Mouse (Mus musculus): ENCODE data around the gene Tmem143. TPM values are rescaled to one million over a fixed set of nuclear protein-coding genes. Genes with fewer than 3 reads are reported as not detected.

Gene Tmem143
- 15.1 and 18.9 TPM in 2 replicates for polyA plus RNA-seq (2012; ENCODE audit: insufficient read depth, insufficient read length, missing spikeins)

DNA sequence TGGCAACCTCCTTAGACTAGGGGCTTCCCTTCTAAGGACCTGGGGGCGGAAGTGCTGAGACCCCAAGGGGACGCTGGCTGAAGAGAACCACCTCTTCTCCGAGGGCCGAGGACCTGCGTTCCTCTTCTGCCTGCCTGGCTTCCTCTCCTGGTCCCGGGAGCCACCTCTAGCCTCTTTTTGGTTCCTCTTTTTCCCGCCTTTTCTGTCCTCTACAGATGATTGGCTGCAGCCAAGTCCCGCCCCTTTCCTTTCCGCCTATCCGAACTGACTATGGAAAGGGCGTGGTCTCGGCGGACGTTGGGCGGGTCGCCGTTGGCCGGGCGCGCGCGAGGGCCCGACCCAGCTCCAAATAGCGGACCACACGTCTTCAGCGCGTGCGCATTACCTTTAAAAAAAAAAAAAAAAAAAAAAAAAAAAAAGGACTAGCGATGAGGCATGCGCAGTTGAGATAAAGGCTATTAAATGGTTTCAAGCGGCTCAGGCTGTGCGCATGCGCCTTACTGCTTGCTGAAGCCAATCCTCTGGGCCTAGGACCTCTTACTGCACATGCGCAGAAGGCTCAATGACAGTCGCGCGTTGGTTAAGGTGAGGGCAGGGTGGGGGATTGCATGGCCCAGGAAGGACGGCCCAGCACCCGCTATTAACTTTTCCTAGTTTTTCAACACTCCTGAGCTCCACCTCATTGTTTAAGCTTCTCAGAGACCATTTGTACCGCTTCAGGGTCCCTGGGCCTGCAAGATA, at the start of gene Tmem143, which contains the start of gene Syngr4:
Gene Tmem143, plus strand, starts transcription at position 425 of the 741 bp plus-strand sequence.
Gene Syngr4, minus strand, starts transcription at position 198 of the 741 bp plus-strand sequence.
- peak within 1 kb of the TSS; percentile 63 for H3K4me3 ChIP-seq (ENCODE audit: insufficient read depth, low read length)
- TF ChIP-seq POLR2A (IDR thresholded peaks at IDR 0.05; ENCODE audit: borderline replicate concordance, low read depth, low read length) (peak; percentile 82; the same call in 1 of the 2 replicates), CTCF (IDR thresholded peaks at IDR 0.05; ENCODE audit: low read depth, low read length) (no peak)
- peak within 1 kb of the TSS; percentile 78 for H3K27ac ChIP-seq (ENCODE audit: insufficient read depth, low read depth, low read length)
- peaks cover 7% of the 10 kb centered on the region; the same call in 1 of the 2 replicates for H3K4me1 ChIP-seq (ENCODE audit: control insufficient read depth, insufficient read depth, low read length)

- H3K27ac ChIP-seq (ENCODE audit: insufficient read depth, low read depth, low read length): no peak overlapping the region
- no peaks in the 10 kb centered on the region for H3K4me1 ChIP-seq (ENCODE audit: control insufficient read depth, insufficient read depth, low read length)
- no peak overlapping the region for H3K4me3 ChIP-seq (ENCODE audit: insufficient read depth, low read length)
- TF ChIP-seq CTCF (IDR thresholded peaks at IDR 0.05; ENCODE audit: low read depth, low read length): no peak
- TF ChIP-seq POLR2A (IDR thresholded peaks at IDR 0.05; ENCODE audit: borderline replicate concordance, low read depth, low read length): no peak
These were observed 48.2 kb upstream of the Tmem143 start for GRCm38 (mm10) chr7:45848447-45849027.

- TF ChIP-seq POLR2A (IDR thresholded peaks at IDR 0.05; ENCODE audit: borderline replicate concordance, low read depth, low read length) (no peak), CTCF (IDR thresholded peaks at IDR 0.05; ENCODE audit: low read depth, low read length) (no peak)
- H3K27ac ChIP-seq (ENCODE audit: insufficient read depth, low read depth, low read length): no peak overlapping the region
- H3K4me3 ChIP-seq (ENCODE audit: insufficient read depth, low read length): no peak overlapping the region
- H3K4me1 ChIP-seq (ENCODE audit: control insufficient read depth, insufficient read depth, low read length): no peaks in the 10 kb centered on the region
These were observed 46.1 kb upstream of the Tmem143 start for GRCm38 (mm10) chr7:45850661-45851060.

DNA sequence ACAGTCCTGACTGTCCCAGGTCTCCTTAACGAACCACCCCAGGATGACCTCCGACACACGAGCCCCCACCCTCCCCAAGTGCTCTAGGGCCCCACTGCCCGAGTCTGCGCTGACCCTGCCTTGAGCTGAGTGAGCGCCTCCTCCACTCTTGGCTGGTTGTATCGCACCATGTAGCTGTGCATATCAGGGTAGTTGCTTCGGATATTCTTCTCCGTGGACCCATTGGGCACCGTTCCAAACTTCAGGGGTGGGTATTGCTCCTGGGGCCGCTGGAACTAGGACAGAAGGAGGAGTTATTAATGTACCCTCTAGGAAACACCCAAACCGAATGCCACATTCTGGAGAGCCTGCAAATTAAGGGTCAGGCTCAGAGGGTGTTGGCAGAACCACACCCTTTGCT, 43.7 kb upstream of the Tmem143 start:
- Histone ChIP-seq H3K4me3 (ENCODE audit: insufficient read depth, low read length) (no peak overlapping the region), H3K4me1 (ENCODE audit: control insufficient read depth, insufficient read depth, low read length) (no peaks in the 10 kb centered on the region), H3K27ac (ENCODE audit: insufficient read depth, low read depth, low read length) (no peak overlapping the region)
- TF ChIP-seq CTCF (IDR thresholded peaks at IDR 0.05; ENCODE audit: low read depth, low read length) (no peak), POLR2A (IDR thresholded peaks at IDR 0.05; ENCODE audit: borderline replicate concordance, low read depth, low read length) (no peak)

DNA sequence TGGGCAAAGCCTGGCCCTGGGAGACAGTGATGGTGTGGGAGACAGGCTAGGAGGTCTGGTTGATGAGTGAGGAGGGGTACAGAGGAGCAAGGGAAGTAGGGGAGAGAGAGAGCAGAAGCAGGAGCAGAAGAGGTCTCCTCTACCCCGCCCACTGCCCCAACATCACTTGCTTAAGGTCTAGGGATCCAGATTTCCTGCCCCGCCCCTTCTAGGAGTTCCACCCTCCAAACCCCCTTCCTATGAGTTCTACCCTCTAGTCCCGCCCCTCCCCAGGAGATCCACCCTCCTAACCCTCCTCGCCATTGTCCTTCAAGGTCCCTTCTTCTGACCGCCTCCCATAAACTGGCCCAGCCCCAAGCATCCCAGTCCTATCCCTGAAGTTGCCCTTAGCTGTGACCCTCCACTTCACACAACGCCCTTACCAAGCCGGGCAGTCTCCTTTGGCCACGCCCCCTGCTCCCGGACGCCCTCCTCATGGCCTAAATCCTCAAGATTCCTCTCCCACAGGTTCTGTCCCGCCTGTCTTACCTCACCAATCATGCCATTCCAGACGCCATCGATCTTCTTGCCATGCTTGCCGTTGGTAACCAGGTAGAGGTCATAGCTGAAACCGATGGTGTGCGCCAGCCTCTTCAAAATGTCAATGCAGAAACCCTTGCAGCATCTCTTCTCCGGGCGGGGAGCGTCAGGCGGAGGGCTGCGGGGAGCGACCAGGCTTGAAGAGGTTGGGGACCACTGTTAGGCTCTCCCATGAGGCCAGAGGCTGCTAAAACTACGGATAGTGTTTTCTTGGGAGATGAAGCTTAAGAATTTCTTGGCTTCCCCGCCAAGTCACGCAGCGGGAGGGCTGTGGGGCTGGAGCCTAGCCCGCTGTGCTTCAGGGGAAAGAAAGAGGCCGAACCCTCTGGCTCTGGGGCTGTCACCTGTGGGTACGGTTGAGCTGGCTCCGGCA, 39.5 kb upstream of the Tmem143 start:
- Histone ChIP-seq H3K4me1 (ENCODE audit: control insufficient read depth, insufficient read depth, low read length) (no peaks in the 10 kb centered on the region), H3K27ac (ENCODE audit: insufficient read depth, low read depth, low read length) (no peak overlapping the region), H3K4me3 (ENCODE audit: insufficient read depth, low read length) (peak overlapping the region; percentile 30; the same call in 1 of the 2 replicates)
- TF ChIP-seq POLR2A (IDR thresholded peaks at IDR 0.05; ENCODE audit: borderline replicate concordance, low read depth, low read length) (no peak), CTCF (IDR thresholded peaks at IDR 0.05; ENCODE audit: low read depth, low read length) (no peak)

- Histone ChIP-seq H3K27ac (ENCODE audit: insufficient read depth, low read depth, low read length) (no peak overlapping the region), H3K4me1 (ENCODE audit: control insufficient read depth, insufficient read depth, low read length) (no peaks in the 10 kb centered on the region), H3K4me3 (ENCODE audit: insufficient read depth, low read length) (no peak overlapping the region)
- no peak for TF ChIP-seq CTCF (IDR thresholded peaks at IDR 0.05; ENCODE audit: low read depth, low read length)
- no peak for TF ChIP-seq POLR2A (IDR thresholded peaks at IDR 0.05; ENCODE audit: borderline replicate concordance, low read depth, low read length)
These were observed 37.7 kb upstream of the Tmem143 start for GRCm38 (mm10) chr7:45859008-45859407.

- Histone ChIP-seq H3K4me3 (ENCODE audit: insufficient read depth, low read length) (no peak overlapping the region), H3K4me1 (ENCODE audit: control insufficient read depth, insufficient read depth, low read length) (no peaks in the 10 kb centered on the region), H3K27ac (ENCODE audit: insufficient read depth, low read depth, low read length) (no peak overlapping the region)
- TF ChIP-seq CTCF (IDR thresholded peaks at IDR 0.05; ENCODE audit: low read depth, low read length): no peak
- TF ChIP-seq POLR2A (IDR thresholded peaks at IDR 0.05; ENCODE audit: borderline replicate concordance, low read depth, low read length): no peak
These were observed 33.9 kb upstream of the Tmem143 start for GRCm38 (mm10) chr7:45862804-45863203.

DNA sequence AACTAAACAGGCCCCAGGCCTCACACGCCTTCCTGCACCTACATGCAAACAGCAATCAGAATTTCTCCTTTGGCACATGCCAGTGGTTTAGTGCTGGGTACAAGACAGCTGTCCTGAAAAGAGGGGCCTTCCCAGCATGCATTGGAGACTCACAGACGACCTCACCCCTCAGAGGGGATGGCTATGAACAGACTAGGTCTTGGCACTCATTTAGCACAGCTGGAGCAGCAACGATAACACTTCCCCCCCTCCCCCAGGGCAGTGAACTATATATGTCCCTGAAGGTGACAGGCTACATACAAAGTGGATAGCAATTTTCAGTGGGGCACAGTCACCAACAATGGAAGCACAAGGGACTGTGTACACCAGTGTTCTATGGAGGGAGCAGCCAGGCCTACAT, 32.3 kb upstream of the Tmem143 start:
- no peak overlapping the region for H3K27ac ChIP-seq (ENCODE audit: insufficient read depth, low read depth, low read length)
- no peak overlapping the region for H3K4me3 ChIP-seq (ENCODE audit: insufficient read depth, low read length)
- H3K4me1 ChIP-seq (ENCODE audit: control insufficient read depth, insufficient read depth, low read length): no peaks in the 10 kb centered on the region
- no peak for TF ChIP-seq POLR2A (IDR thresholded peaks at IDR 0.05; ENCODE audit: borderline replicate concordance, low read depth, low read length)
- no peak for TF ChIP-seq CTCF (IDR thresholded peaks at IDR 0.05; ENCODE audit: low read depth, low read length)

All from bone marrow macrophage, adult 2 months (primary cell).